Mouse (Mus musculus): ENCODE results near the gene Fut2. TPM values are rescaled to one million over a fixed set of nuclear protein-coding genes. Genes with fewer than 3 reads are reported as not detected.

Gene Fut2
- polyA plus RNA-seq, 1 experiment = 1.3 TPM

DNA sequence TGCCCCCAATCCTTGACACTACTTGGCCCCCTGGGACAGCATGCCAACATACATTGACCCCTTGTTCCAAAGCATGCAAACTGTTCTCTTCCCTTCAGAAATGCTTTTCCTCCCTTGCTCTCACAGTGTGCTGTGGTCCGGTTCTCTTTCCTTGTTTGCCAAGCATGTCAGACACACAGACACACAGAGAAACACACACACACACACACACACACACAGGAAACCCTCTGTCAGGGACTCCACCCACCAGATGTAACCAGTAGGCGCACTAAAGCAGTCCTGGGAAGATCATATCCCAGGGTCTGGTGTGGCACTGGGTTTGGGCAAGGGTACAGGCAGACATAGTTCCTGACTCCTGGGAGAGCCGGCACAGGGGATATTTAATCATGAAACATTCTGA is 20.6 kb upstream of the Fut2 start:
- no peaks in the 10 kb centered on the region for H3K27me3 ChIP-seq (ENCODE audit: control insufficient read depth, insufficient read depth, low read length)
- H3K4me1 ChIP-seq (replicated peaks; ENCODE audit: control insufficient read depth, insufficient read depth, low read length) = peaks cover 21% of the 10 kb centered on the region
- 57% methylated on average over 3 of the region's 3 CpGs for WGBS
- no peak overlapping the region for H3K4me3 ChIP-seq (ENCODE audit: control insufficient read depth, insufficient read depth, low read length)
- no peak overlapping the region for H3K27ac ChIP-seq (ENCODE audit: control insufficient read depth, insufficient read depth, low read length)
- no peak for DNase-seq
- no peak for TF ChIP-seq CTCF (IDR thresholded peaks at IDR 0.05; ENCODE audit: borderline replicate concordance, control insufficient read depth, extremely low read depth, insufficient read depth, low read length, poor library complexity)
- no peak for TF ChIP-seq POLR2A (IDR thresholded peaks at IDR 0.05; ENCODE audit: control insufficient read depth, extremely low read depth, insufficient read depth, low read length, poor library complexity)
- H3K36me3 ChIP-seq (ENCODE audit: control insufficient read depth, insufficient read depth, low read length) = no peaks in the 10 kb centered on the region

DNA sequence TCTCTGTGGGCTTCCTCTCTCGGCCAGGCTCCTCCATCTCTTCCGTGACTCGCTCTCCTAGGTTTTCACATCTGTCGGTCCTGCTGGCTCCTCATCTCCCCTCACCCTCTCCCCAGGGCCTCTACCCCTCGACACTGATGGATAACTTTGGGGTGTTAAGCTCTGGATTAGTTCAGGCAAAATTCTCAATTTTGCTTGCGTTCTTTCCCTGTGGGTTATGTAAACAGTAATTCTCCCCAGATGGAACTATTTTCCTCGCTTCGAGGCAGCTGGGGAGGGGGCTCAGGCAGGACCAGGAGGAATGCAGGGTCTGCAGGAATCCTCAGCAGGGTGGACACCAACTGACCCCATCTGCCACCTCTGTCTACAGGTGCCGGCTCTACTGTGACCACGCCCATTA is 19.6 kb upstream of the Fut2 start:
- Histone ChIP-seq H3K36me3 (ENCODE audit: control insufficient read depth, insufficient read depth, low read length) (no peaks in the 10 kb centered on the region), H3K27me3 (ENCODE audit: control insufficient read depth, insufficient read depth, low read length) (no peaks in the 10 kb centered on the region)
- 92% methylated on average over 10 of the region's 10 CpGs for WGBS

DNA sequence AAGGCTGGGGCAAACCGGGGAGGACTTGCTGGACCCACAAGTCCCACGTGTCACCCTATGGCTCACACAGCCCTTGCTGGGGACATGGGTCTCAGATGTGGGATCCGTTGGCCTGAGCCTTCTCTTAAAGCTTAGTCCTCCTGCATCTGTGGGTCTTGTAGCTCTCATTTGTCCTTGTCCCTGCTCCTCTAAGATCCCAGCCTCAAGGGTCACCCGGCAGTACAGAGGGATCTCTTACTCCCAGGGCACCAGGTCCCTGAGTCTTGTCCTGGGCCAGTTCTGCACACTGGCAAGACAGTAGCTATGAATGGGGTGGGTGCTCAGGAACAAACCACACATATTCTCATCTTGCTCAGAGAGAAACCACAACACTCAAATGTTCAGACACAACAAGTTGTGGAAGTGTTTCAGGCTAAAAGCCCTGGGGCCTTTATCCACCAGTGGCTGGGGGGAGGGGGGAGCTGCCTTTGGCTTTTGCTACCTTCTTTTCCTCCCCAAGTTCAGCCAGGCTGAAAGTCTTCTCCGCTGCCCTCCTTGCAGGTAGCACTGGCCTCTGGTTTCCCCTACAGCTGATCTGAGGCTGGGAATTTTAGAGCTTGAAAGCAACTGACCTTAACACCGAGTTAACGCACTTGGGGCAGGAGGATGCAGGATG is 17.3 kb upstream of the Fut2 start, which contains the start of gene Ntn5:
Gene Ntn5, plus strand, starts transcription at position 627 of the 655 bp plus-strand sequence.
- WGBS = 76% methylated on average over 7 of the region's 7 CpGs

More for the DNA sequence above, 19.6 kb upstream of the Fut2 start:
- Histone ChIP-seq H3K27ac (ENCODE audit: control insufficient read depth, insufficient read depth, low read length) (no peak overlapping the region), H3K4me1 (replicated peaks; ENCODE audit: control insufficient read depth, insufficient read depth, low read length) (peaks cover 30% of the 10 kb centered on the region), H3K4me3 (ENCODE audit: control insufficient read depth, insufficient read depth, low read length) (no peak overlapping the region)
- DNase-seq = no peak
- TF ChIP-seq CTCF (IDR thresholded peaks at IDR 0.05; ENCODE audit: borderline replicate concordance, control insufficient read depth, extremely low read depth, insufficient read depth, low read length, poor library complexity) (no peak), POLR2A (IDR thresholded peaks at IDR 0.05; ENCODE audit: control insufficient read depth, extremely low read depth, insufficient read depth, low read length, poor library complexity) (no peak)

DNA sequence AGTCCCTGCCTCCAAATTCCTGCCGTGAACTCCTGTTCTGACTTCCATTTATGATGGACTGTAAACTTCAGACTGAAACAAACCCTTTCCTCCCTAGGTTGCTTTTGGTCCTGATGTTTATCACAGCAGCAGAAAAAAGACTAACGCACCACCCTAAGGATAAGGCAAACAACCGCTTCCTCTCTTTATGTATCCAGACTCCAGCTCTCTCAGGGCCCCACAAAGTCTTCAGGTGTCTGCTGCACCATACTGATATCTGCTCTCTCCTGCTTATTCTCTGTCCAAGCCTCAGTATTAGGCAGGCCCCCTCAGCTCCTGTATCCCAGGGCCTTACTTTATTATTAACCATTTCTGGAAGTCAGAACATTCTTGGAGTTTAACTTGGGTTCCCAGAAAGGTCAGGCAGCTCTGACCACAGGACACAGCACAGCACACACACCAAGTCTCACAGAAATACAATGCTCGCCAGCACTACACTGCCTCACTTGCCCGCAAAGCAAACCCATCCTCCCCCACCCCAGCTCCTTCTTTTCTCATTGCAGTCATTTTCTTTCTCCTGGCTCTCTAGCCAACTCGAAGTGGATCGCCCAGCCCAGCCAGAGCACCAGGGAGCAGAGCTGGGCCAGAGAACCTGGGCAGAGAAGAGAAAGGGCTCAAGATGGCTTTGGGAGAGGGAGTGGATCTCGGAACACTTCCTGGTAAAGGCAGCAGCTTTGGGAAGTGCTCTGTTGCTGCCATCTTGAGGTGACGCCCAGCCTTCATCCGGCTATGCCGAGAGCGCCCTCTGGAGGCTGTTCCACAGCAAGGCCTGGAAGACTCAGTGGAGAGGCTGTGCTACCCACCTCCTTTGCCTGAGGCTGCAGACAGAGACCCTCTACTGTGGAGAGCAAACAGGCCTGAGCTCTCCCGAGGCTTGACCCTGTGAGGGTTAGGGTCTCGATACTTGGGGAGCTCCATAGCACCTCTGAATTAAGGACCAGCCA is 16.2 kb upstream of the Fut2 start:
- Histone ChIP-seq H3K27ac (ENCODE audit: control insufficient read depth, insufficient read depth, low read length) (no peak overlapping the region), H3K27me3 (ENCODE audit: control insufficient read depth, insufficient read depth, low read length) (no peaks in the 10 kb centered on the region), H3K4me3 (ENCODE audit: control insufficient read depth, insufficient read depth, low read length) (no peak overlapping the region), H3K4me1 (replicated peaks; ENCODE audit: control insufficient read depth, insufficient read depth, low read length) (peaks cover 32% of the 10 kb centered on the region), H3K36me3 (ENCODE audit: control insufficient read depth, insufficient read depth, low read length) (no peaks in the 10 kb centered on the region)
- peak; percentile 81 for DNase-seq
- TF ChIP-seq POLR2A (IDR thresholded peaks at IDR 0.05; ENCODE audit: control insufficient read depth, extremely low read depth, insufficient read depth, low read length, poor library complexity) (0 out of 2 replicates have a peak, but pooled peaks have one; percentile 13), CTCF (IDR thresholded peaks at IDR 0.05; ENCODE audit: borderline replicate concordance, control insufficient read depth, extremely low read depth, insufficient read depth, low read length, poor library complexity) (peak; percentile 92)
- 49% methylated on average over 14 of the region's 14 CpGs for WGBS

More for the DNA sequence above, 17.3 kb upstream of the Fut2 start, which contains the start of gene Ntn5:
- DNase-seq = peak; percentile 24
- Histone ChIP-seq H3K36me3 (ENCODE audit: control insufficient read depth, insufficient read depth, low read length) (no peaks in the 10 kb centered on the region), H3K4me1 (replicated peaks; ENCODE audit: control insufficient read depth, insufficient read depth, low read length) (peaks cover 32% of the 10 kb centered on the region), H3K27me3 (ENCODE audit: control insufficient read depth, insufficient read depth, low read length) (no peaks in the 10 kb centered on the region), H3K27ac (ENCODE audit: control insufficient read depth, insufficient read depth, low read length) (no peak within 1 kb of the TSS), H3K4me3 (ENCODE audit: control insufficient read depth, insufficient read depth, low read length) (no peak within 1 kb of the TSS)
- TF ChIP-seq CTCF (IDR thresholded peaks at IDR 0.05; ENCODE audit: borderline replicate concordance, control insufficient read depth, extremely low read depth, insufficient read depth, low read length, poor library complexity) (no peak), POLR2A (IDR thresholded peaks at IDR 0.05; ENCODE audit: control insufficient read depth, extremely low read depth, insufficient read depth, low read length, poor library complexity) (no peak)

GRCm38 (mm10) chr7:45681046-45681736 is 15.0 kb upstream of the Fut2 start:
- H3K27ac ChIP-seq (ENCODE audit: control insufficient read depth, insufficient read depth, low read length) = peak overlapping the region; percentile 44; the same call in 1 of the 2 replicates
- H3K4me3 ChIP-seq (ENCODE audit: control insufficient read depth, insufficient read depth, low read length) = no peak overlapping the region
- no peaks in the 10 kb centered on the region for H3K36me3 ChIP-seq (ENCODE audit: control insufficient read depth, insufficient read depth, low read length)
- H3K4me1 ChIP-seq (replicated peaks; ENCODE audit: control insufficient read depth, insufficient read depth, low read length) = peaks cover 32% of the 10 kb centered on the region
- 39% methylated on average over 8 of the region's 8 CpGs for WGBS
- DNase-seq = no peak
- no peaks in the 10 kb centered on the region for H3K27me3 ChIP-seq (ENCODE audit: control insufficient read depth, insufficient read depth, low read length)
- no peak for TF ChIP-seq POLR2A (IDR thresholded peaks at IDR 0.05; ENCODE audit: control insufficient read depth, extremely low read depth, insufficient read depth, low read length, poor library complexity)
- TF ChIP-seq CTCF (IDR thresholded peaks at IDR 0.05; ENCODE audit: borderline replicate concordance, control insufficient read depth, extremely low read depth, insufficient read depth, low read length, poor library complexity) = no peak

All from thymus, adult 2 months (tissue).